In genomic region chr14:40758441-40758840, GRCm38 (mm10) we compare ENCODE assay signal across 20 mouse cellular contexts.
DNase-seq lines count a peak whose midpoint lies in the region; TF ChIP-seq lines count a peak whose summit lies in the region.
"Had no signal": no experiment of that assay in that cellular context is flagged by ENCODE, and none has a peak within 500 bp of the region (broad histone marks: within the 10 kb centered on the region; RNA-seq: fewer than 3 reads in every experiment).

No protein-coding gene starts in this region.

- H3K36me3 ChIP-seq in ES-E14 (ENCODE audit: control insufficient read depth, insufficient read depth, low read length, poor library complexity, severe bottlenecking), result no peaks in the 10 kb centered on the region
- H3K36me3 ChIP-seq: embryonic facial prominence, embryonic 13.5 days; embryonic facial prominence, embryonic 15.5 days; forebrain, embryonic 10.5 days; forebrain, embryonic 12.5 days had no signal

- in situ Hi-C loops in ES-E14 (cut with MboI; ENCODE audit: low sequenced_read_pairs in 2 of 2, unreplicated experiment in 2 of 2), result loop anchor here in 1 of 2 experiments (10.0 kb wide), 1 partner anchor 56 kb away; no protein-coding TSS in a partner anchor

- peak; percentile 64 for DNase-seq in ES-CJ7 (ENCODE audit: low read depth, low spot score)
- DNase-seq in ES-E14 (ENCODE audit: low read depth, low spot score), result peak; percentile 30
- peak; percentile 29 for DNase-seq in WW6 (ENCODE audit: low read depth, low spot score)
- DNase-seq in heart, adult 9 months (ENCODE audit: low spot score in 2 of 2), result no peak
- DNase-seq in thymus, postnatal 4 days, result no peak
- no peak for DNase-seq in layer of hippocampus, adult 9-11 months
- DNase-seq: adrenal gland, postnatal 10 days; adrenal gland, postnatal 25 days; cerebellum, adult 11 months; cerebellum, adult 18-20 months; cerebellum, adult 8-10 months; cerebellum, adult 9-11 months; cerebellum, postnatal 14 days; cerebellum, postnatal 36 days; embryo, embryonic 11 days had no signal

- no peak overlapping the region for H3K4me3 ChIP-seq in ES-E14 (ENCODE audit: insufficient read depth in 1 of 2, low read depth in 1 of 2, low read length in 2 of 2, poor library complexity in 1 of 2, severe bottlenecking in 1 of 2)
- H3K4me3 ChIP-seq: embryonic facial prominence, embryonic 13.5 days; embryonic facial prominence, embryonic 15.5 days; erythroblast, embryonic 14.5 days; forebrain, embryonic 10.5 days; forebrain, embryonic 12.5 days had no signal

- no peaks in the 10 kb centered on the region for H3K9me3 ChIP-seq in ES-E14 (ENCODE audit: control insufficient read depth, insufficient read depth, low read depth, low read length)
- H3K9me3 ChIP-seq: embryonic facial prominence, embryonic 13.5 days; embryonic facial prominence, embryonic 15.5 days; forebrain, embryonic 10.5 days; forebrain, embryonic 12.5 days had no signal

- H3K9ac ChIP-seq in ES-E14 (ENCODE audit: insufficient read depth, low read depth, low read length, poor library complexity, severe bottlenecking), result no peak overlapping the region
- H3K9ac ChIP-seq: embryonic facial prominence, embryonic 13.5 days; embryonic facial prominence, embryonic 15.5 days; forebrain, embryonic 12.5 days had no signal

- no peak overlapping the region for H3K27ac ChIP-seq in ES-E14 (ENCODE audit: insufficient read depth, low read depth, low read length, poor library complexity, severe bottlenecking)
- H3K27ac ChIP-seq: embryonic facial prominence, embryonic 13.5 days; embryonic facial prominence, embryonic 15.5 days; forebrain, embryonic 10.5 days; forebrain, embryonic 12.5 days had no signal

- no peaks in the 10 kb centered on the region for H3K4me1 ChIP-seq in ES-E14 (ENCODE audit: control insufficient read depth in 2 of 2, insufficient read depth in 2 of 2, low read length in 2 of 2, poor library complexity in 1 of 2)
- H3K4me1 ChIP-seq: embryonic facial prominence, embryonic 13.5 days; embryonic facial prominence, embryonic 15.5 days; forebrain, embryonic 10.5 days; forebrain, embryonic 12.5 days had no signal

TF ChIP-seq in ES-E14, 5 proteins besides CTCF, POLR2A, EP300 and RAD21:
- no peak for TF ChIP-seq MAFK (IDR thresholded peaks at IDR 0.05; ENCODE audit: insufficient read depth, low read depth, low read length)
- TF ChIP-seq ZC3H11A (IDR thresholded peaks at IDR 0.05; ENCODE audit: borderline replicate concordance, low read depth, low read length), result no peak
- no peak for TF ChIP-seq HCFC1 (IDR thresholded peaks at IDR 0.05; ENCODE audit: borderline replicate concordance, insufficient read depth, low read length)
- no peak for TF ChIP-seq CHD2 (IDR thresholded peaks at IDR 0.05; ENCODE audit: low read depth, low read length)
- TF ChIP-seq ZNF384 (IDR thresholded peaks at IDR 0.05; ENCODE audit: low read depth, low read length), result no peak

Comparison
In these comparisons a context has a peak if more than half of its experiments do, and no peak if none do; other contexts are left out.
1. DNase-seq: peak in ES-CJ7 (single experiment), ES-E14 (single experiment) and WW6 (single experiment); none in heart, adult 9 months (0 of 2), thymus, postnatal 4 days (single experiment) and layer of hippocampus, adult 9-11 months (single experiment).